Mouse (Mus musculus): Measurements from ENCODE around the gene Megf11. TPM values are rescaled to one million over a fixed set of nuclear protein-coding genes. Genes with fewer than 3 reads are reported as not detected.
A peak's percentile ranks its signal among the peaks of the same experiment; 100 is the strongest.

The Megf11 gene
- polyA plus RNA-seq, 1 experiment from 2014 or later = 0.11 TPM

DNA sequence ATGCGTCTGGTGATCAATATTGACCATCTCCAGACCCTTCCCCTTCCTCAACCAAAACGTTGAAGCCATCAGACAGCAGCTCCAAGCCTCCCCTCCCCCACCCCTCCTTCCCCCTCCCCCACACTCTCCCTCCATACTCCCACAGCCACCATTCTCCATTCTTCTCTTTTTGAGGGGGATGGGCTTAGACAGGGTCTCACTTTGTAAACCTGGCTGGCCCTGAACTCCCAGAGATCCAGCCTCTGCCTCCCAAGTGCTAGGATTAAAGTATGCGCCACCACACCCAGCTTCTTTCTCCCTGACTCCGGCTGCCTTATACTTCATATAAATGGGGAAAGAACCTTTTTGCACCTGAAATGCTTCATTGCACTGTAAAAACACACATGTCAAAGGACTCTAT is 166.6 kb downstream of the Megf11 start:
- DNase-seq (no peak), ATAC-seq (no peak)
- no peaks in the 10 kb centered on the region for H3K27me3 ChIP-seq (ENCODE audit: insufficient read depth, low read length)
- H3K4me2 ChIP-seq (ENCODE audit: low read depth, low read length) = no peak overlapping the region
- no peak overlapping the region for H3K27ac ChIP-seq (ENCODE audit: low read depth)
- H3K36me3 ChIP-seq (replicated peaks; ENCODE audit: insufficient read depth, low read length) = no peaks in the 10 kb centered on the region
- no peak for TF ChIP-seq CTCF (IDR thresholded peaks at IDR 0.05; ENCODE audit: low read depth)
- TF ChIP-seq EP300 (IDR thresholded peaks at IDR 0.05; ENCODE audit: low read depth) = no peak
- no peaks in the 10 kb centered on the region for H3K9me3 ChIP-seq (ENCODE audit: low read length)
- no peak overlapping the region for H3K9ac ChIP-seq (replicated peaks)
- 59% methylated on average over 4 of the region's 4 CpGs for WGBS (ENCODE audit: insufficient replicate concordance)
- H3K4me3 ChIP-seq (ENCODE audit: low read depth, low read length) = no peak overlapping the region
- H3K4me1 ChIP-seq (ENCODE audit: insufficient read depth) = no peaks in the 10 kb centered on the region

DNA sequence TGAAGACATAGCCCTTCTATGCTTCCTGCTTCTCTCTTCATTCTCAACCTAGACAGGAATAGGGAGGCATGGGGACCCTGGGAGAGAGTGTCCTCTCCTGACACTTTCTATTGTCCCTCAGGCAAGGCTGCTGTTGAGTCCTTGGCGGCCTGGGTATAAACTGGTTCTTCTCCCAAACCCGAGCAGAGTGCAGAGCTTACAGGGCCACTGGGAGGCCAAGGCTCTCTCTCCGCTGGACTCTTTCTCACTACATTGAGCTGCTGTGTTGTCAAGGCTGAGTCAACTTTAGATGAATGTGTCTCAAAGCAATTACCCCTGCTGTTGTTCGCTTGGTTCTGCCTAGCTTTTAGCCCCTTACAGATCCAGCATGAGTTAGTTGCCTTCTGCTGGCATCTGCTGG is 168.0 kb downstream of the Megf11 start:
- Histone ChIP-seq H3K9ac (replicated peaks) (no peak overlapping the region), H3K4me2 (ENCODE audit: low read depth, low read length) (no peak overlapping the region), H3K4me3 (ENCODE audit: low read depth, low read length) (no peak overlapping the region), H3K36me3 (replicated peaks; ENCODE audit: insufficient read depth, low read length) (no peaks in the 10 kb centered on the region), H3K9me3 (ENCODE audit: low read length) (no peaks in the 10 kb centered on the region), H3K27ac (ENCODE audit: low read depth) (no peak overlapping the region), H3K27me3 (ENCODE audit: insufficient read depth, low read length) (no peaks in the 10 kb centered on the region), H3K4me1 (ENCODE audit: insufficient read depth) (no peaks in the 10 kb centered on the region)
- 82% methylated on average over 4 of the region's 4 CpGs for WGBS (ENCODE audit: insufficient replicate concordance)
- TF ChIP-seq EP300 (IDR thresholded peaks at IDR 0.05; ENCODE audit: low read depth) = no peak
- TF ChIP-seq CTCF (IDR thresholded peaks at IDR 0.05; ENCODE audit: low read depth) = no peak
- ATAC-seq (no peak), DNase-seq (no peak)

DNA sequence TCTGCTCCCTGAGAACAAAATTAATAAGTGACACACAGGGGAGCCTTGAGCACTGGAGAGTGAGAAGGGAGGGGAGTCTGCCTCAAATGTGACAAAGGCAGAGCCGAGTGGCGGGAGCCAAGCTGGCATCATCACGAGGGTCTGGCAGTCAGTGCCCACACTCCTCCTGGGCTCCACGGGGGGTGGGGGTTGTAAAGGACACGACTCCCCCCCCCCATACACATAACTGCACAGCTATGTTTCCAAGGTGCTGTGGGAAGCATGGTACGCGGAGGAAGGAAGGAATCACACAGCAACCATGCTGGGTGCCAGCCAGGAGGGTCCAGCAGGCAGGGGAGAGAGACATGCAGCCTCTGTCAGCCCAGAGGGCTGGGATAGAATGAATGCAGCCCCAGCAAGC is 170.2 kb downstream of the Megf11 start:
- Histone ChIP-seq H3K4me3 (ENCODE audit: low read depth, low read length) (no peak overlapping the region), H3K27ac (ENCODE audit: low read depth) (no peak overlapping the region), H3K9ac (replicated peaks) (no peak overlapping the region), H3K27me3 (ENCODE audit: insufficient read depth, low read length) (no peaks in the 10 kb centered on the region), H3K4me1 (ENCODE audit: insufficient read depth) (no peaks in the 10 kb centered on the region), H3K36me3 (replicated peaks; ENCODE audit: insufficient read depth, low read length) (no peaks in the 10 kb centered on the region), H3K9me3 (ENCODE audit: low read length) (no peaks in the 10 kb centered on the region), H3K4me2 (ENCODE audit: low read depth, low read length) (no peak overlapping the region)
- no peak for ATAC-seq
- TF ChIP-seq CTCF (IDR thresholded peaks at IDR 0.05; ENCODE audit: low read depth) = no peak
- TF ChIP-seq EP300 (IDR thresholded peaks at IDR 0.05; ENCODE audit: low read depth) = no peak
- WGBS (ENCODE audit: insufficient replicate concordance) = 70% methylated on average over 7 of the region's 7 CpGs
- no peak for DNase-seq

DNA sequence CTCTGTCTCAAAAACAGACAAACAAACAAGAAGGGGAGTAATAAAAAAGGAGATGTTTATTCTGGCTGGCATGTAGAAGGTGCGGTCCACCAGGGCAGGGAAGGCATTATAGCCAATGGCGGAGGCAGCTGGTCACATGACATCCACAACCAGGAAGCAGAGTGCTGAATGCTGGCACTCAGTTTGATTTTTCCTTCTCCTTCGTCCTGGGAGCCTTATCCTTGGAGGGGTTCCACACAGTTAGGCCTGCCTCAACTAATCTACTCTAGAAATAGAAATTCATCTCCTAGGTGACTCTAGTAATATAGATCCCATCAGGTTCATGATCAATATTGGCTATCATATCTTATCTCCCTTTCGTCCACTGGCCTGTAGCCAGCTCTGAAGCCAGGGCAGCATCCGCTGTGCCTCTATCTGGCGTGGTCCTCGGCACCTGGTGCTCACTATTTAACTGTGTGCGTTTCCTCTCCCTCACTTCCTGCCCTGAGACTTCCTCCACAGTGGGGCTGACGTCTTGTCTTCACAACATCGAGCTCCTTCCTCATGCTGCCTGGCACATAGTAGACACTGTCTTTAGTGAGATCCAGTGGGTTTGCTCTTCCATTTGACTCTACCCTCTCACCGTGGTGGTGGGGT is 171.8 kb downstream of the Megf11 start:
- Histone ChIP-seq H3K4me2 (ENCODE audit: low read depth, low read length) (no peak overlapping the region), H3K4me1 (ENCODE audit: insufficient read depth) (no peaks in the 10 kb centered on the region), H3K9me3 (ENCODE audit: low read length) (no peaks in the 10 kb centered on the region), H3K27me3 (ENCODE audit: insufficient read depth, low read length) (no peaks in the 10 kb centered on the region), H3K9ac (replicated peaks) (no peak overlapping the region), H3K4me3 (ENCODE audit: low read depth, low read length) (no peak overlapping the region), H3K27ac (ENCODE audit: low read depth) (no peak overlapping the region), H3K36me3 (replicated peaks; ENCODE audit: insufficient read depth, low read length) (no peaks in the 10 kb centered on the region)
- TF ChIP-seq CTCF (IDR thresholded peaks at IDR 0.05; ENCODE audit: low read depth) = no peak
- TF ChIP-seq EP300 (IDR thresholded peaks at IDR 0.05; ENCODE audit: low read depth) = no peak
- 50% methylated on average over 11 of the region's 11 CpGs for WGBS (ENCODE audit: insufficient replicate concordance)
- ATAC-seq = no peak
- no peak for DNase-seq

DNA sequence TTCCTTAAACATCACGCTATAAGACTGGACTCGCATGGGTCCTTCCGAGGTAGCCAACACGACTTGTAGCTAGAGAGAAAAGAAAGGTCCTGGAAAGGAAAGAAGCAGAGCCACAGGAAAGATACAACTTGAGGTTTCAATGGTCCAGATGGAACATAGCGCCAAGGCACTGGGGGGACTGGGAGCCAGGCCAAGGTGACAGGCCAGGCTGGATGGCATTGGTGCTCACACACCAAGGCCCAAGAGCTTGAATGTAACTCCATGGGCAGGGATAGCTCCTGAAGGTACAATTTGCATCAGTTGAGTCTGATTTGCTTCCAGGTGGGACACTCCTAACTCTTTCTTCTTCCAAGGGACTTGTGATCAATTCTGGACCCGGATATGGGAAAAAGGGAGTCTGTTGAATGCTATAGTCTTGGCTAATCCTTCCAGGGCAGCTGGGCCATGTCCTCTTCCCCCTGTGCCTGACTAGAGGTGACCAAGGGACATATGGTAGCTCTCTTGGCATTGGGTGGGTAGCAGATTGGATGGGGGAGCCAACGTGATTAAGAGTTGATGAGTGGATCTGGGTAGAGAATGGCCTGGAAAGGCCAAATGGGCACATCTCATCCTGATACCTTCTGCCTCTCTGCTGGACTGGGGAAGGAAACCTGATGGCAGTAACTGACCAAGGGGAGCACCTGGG is 172.6 kb downstream of the Megf11 start:
- Histone ChIP-seq H3K9me3 (ENCODE audit: low read length) (no peaks in the 10 kb centered on the region), H3K4me2 (ENCODE audit: low read depth, low read length) (no peak overlapping the region), H3K27me3 (ENCODE audit: insufficient read depth, low read length) (no peaks in the 10 kb centered on the region), H3K27ac (ENCODE audit: low read depth) (no peak overlapping the region), H3K9ac (replicated peaks) (no peak overlapping the region), H3K36me3 (replicated peaks; ENCODE audit: insufficient read depth, low read length) (no peaks in the 10 kb centered on the region), H3K4me1 (ENCODE audit: insufficient read depth) (no peaks in the 10 kb centered on the region), H3K4me3 (ENCODE audit: low read depth, low read length) (no peak overlapping the region)
- TF ChIP-seq EP300 (IDR thresholded peaks at IDR 0.05; ENCODE audit: low read depth) = no peak
- TF ChIP-seq CTCF (IDR thresholded peaks at IDR 0.05; ENCODE audit: low read depth) = no peak
- DNase-seq (no peak), ATAC-seq (no peak)
- WGBS (ENCODE audit: insufficient replicate concordance) = 89% methylated on average over 7 of the region's 7 CpGs

DNA sequence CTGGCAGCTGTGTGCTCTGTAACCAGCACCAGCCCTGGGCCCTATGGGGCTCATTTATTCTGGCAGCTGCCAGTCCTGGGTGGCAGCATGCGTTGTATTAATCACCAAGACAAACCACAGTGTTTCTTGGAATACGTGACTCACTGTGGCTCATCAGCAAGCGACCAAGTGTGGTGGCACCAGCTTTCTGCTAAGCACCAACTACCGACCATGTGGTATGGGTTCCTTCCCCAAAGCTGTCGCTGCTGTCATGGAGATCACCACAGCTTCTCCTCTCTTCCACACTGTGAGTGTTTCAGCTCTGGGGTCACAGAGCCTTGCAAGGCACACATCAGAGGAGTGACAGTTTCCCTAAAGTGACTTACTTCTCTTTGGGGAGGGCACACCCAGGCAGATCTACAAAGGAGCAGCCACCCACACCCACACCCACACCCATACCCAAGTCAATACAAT is 178.9 kb downstream of the Megf11 start:
- ATAC-seq = peak; percentile 72
- TF ChIP-seq CTCF (IDR thresholded peaks at IDR 0.05; ENCODE audit: low read depth) = no peak
- no peak for TF ChIP-seq EP300 (IDR thresholded peaks at IDR 0.05; ENCODE audit: low read depth)
- Histone ChIP-seq H3K4me2 (ENCODE audit: low read depth, low read length) (peak overlapping the region; percentile 58), H3K9me3 (ENCODE audit: low read length) (no peaks in the 10 kb centered on the region), H3K4me1 (ENCODE audit: insufficient read depth) (peaks cover 34% of the 10 kb centered on the region), H3K4me3 (ENCODE audit: low read depth, low read length) (no peak overlapping the region), H3K27ac (ENCODE audit: low read depth) (peak overlapping the region; percentile 74), H3K9ac (replicated peaks) (peak overlapping the region; percentile 42), H3K27me3 (ENCODE audit: insufficient read depth, low read length) (no peaks in the 10 kb centered on the region), H3K36me3 (replicated peaks; ENCODE audit: insufficient read depth, low read length) (no peaks in the 10 kb centered on the region)
- 31% methylated on average over 5 of the region's 5 CpGs for WGBS (ENCODE audit: insufficient replicate concordance)
- peak; percentile 24 for DNase-seq
